Comparison of ENCODE assay signal across 31 mouse cellular contexts in genomic region chr13:30990233-30990632, GRCm38 (mm10). TPM values are rescaled to one million over a fixed set of nuclear protein-coding genes. Genes with fewer than 3 reads are reported as not detected.
DNase-seq lines count a peak whose midpoint lies in the region; ATAC-seq and TF ChIP-seq lines count a peak whose summit lies in the region.
"Had no signal": no experiment of that assay in that cellular context is flagged by ENCODE, and none has a peak within 500 bp of the region (broad histone marks: within the 10 kb centered on the region; RNA-seq: fewer than 3 reads in every experiment).

No protein-coding gene starts in this region.

- 11% methylated on average over 9 of the region's 9 CpGs for WGBS in lung, embryonic 15.5 days
- WGBS in lung, embryonic 16.5 days = 18% methylated on average over 9 of the region's 9 CpGs
- WGBS in small intestine, adult 2 months = 33% methylated on average over 9 of the region's 9 CpGs
- 89% methylated on average over 9 of the region's 9 CpGs for WGBS in forebrain, embryonic 15.5 days

- H3K4me1 ChIP-seq in lung, embryonic 15.5 days = peaks cover 25% of the 10 kb centered on the region
- H3K4me1 ChIP-seq in lung, embryonic 16.5 days (replicated peaks; ENCODE audit: control insufficient read depth, insufficient read depth, low read length) = peaks cover 13% of the 10 kb centered on the region
- H3K4me1 ChIP-seq in small intestine, adult 2 months (ENCODE audit: control insufficient read depth, insufficient read depth, insufficient read length, low read length) = no peaks in the 10 kb centered on the region; the same call in 1 of the 2 replicates
- peaks cover 10% of the 10 kb centered on the region for H3K4me1 ChIP-seq in forebrain, embryonic 15.5 days

- no peak for TF ChIP-seq CTCF in small intestine, adult 2 months (IDR thresholded peaks at IDR 0.05; ENCODE audit: extremely low read depth, insufficient read length, insufficient replicate concordance, low read depth, low read length)

- no peak overlapping the region for H3K4me3 ChIP-seq in lung, embryonic 15.5 days
- no peak overlapping the region for H3K4me3 ChIP-seq in lung, embryonic 16.5 days (ENCODE audit: low read length)
- H3K4me3 ChIP-seq in small intestine, adult 2 months (ENCODE audit: low read depth, low read length) = no peak overlapping the region
- H3K4me3 ChIP-seq in forebrain, embryonic 15.5 days = no peak overlapping the region
- H3K4me3 ChIP-seq: forebrain, embryonic 12.5 days; gastrocnemius, adult 2 months; heart, embryonic 10.5 days; hindbrain, embryonic 15.5 days; limb, embryonic 13.5 days; liver, embryonic 12.5 days had no signal

- no peaks in the 10 kb centered on the region for H3K9me3 ChIP-seq in lung, embryonic 15.5 days
- H3K9me3 ChIP-seq in lung, embryonic 16.5 days (ENCODE audit: control insufficient read depth, low read length) = no peaks in the 10 kb centered on the region
- no peaks in the 10 kb centered on the region for H3K9me3 ChIP-seq in forebrain, embryonic 15.5 days
- H3K9me3 ChIP-seq: forebrain, embryonic 12.5 days; heart, embryonic 10.5 days; hindbrain, embryonic 15.5 days; limb, embryonic 13.5 days; liver, embryonic 12.5 days had no signal

- TF ChIP-seq POLR2A in small intestine, adult 2 months (IDR thresholded peaks at IDR 0.05; ENCODE audit: low read depth, low read length) = no peak

- H3K27ac ChIP-seq in lung, embryonic 15.5 days = 0 out of 2 replicates have a peak overlapping the region, but pooled peaks have one; percentile 12
- H3K27ac ChIP-seq in lung, embryonic 16.5 days (ENCODE audit: low read length) = peak overlapping the region; percentile 43
- H3K27ac ChIP-seq in small intestine, adult 2 months (ENCODE audit: insufficient read depth, low read depth, low read length) = 0 out of 2 replicates have a peak overlapping the region, but pooled peaks have one; percentile 26
- H3K27ac ChIP-seq in forebrain, embryonic 15.5 days (replicated peaks) = no peak overlapping the region
- H3K27ac ChIP-seq: forebrain, embryonic 12.5 days; gastrocnemius, adult 2 months; heart, embryonic 10.5 days; hindbrain, embryonic 15.5 days; limb, embryonic 13.5 days; liver, embryonic 12.5 days; macrophage had no signal

- H3K4me2 ChIP-seq in lung, embryonic 15.5 days = no peak overlapping the region
- no peak overlapping the region for H3K4me2 ChIP-seq in lung, embryonic 16.5 days (ENCODE audit: low read depth, low read length)
- H3K4me2 ChIP-seq in forebrain, embryonic 15.5 days (replicated peaks) = no peak overlapping the region
- H3K4me2 ChIP-seq: forebrain, embryonic 12.5 days; hindbrain, embryonic 15.5 days; limb, embryonic 13.5 days; liver, embryonic 12.5 days had no signal

- no peak overlapping the region for H3K9ac ChIP-seq in lung, embryonic 15.5 days
- no peak overlapping the region for H3K9ac ChIP-seq in lung, embryonic 16.5 days (ENCODE audit: low read length)
- no peak overlapping the region for H3K9ac ChIP-seq in forebrain, embryonic 15.5 days (replicated peaks)
- H3K9ac ChIP-seq: forebrain, embryonic 12.5 days; hindbrain, embryonic 15.5 days; limb, embryonic 13.5 days; liver, embryonic 12.5 days had no signal

- no peaks in the 10 kb centered on the region for H3K36me3 ChIP-seq in lung, embryonic 15.5 days
- no peaks in the 10 kb centered on the region for H3K36me3 ChIP-seq in lung, embryonic 16.5 days (ENCODE audit: control insufficient read depth, insufficient read depth, low read length)
- no peaks in the 10 kb centered on the region for H3K36me3 ChIP-seq in small intestine, adult 2 months (ENCODE audit: control insufficient read depth, insufficient read depth, low read length)
- no peaks in the 10 kb centered on the region for H3K36me3 ChIP-seq in forebrain, embryonic 15.5 days
- H3K36me3 ChIP-seq: forebrain, embryonic 12.5 days; heart, embryonic 10.5 days; hindbrain, embryonic 15.5 days; limb, embryonic 13.5 days; liver, embryonic 12.5 days had no signal

- peak; percentile 64; the same call in 1 of the 2 replicates for ATAC-seq in lung, embryonic 15.5 days (ENCODE audit: borderline replicate concordance, extremely low read depth, low FRiP score, low TSS enrichment)
- peak; percentile 60 for ATAC-seq in lung, embryonic 16.5 days (ENCODE audit: low read depth)
- ATAC-seq in forebrain, embryonic 15.5 days (replicated peaks) = no peak
- no peak for ATAC-seq in cerebellum, adult (ENCODE audit: insufficient number of reproducible peaks, low FRiP score, low TSS enrichment)
- ATAC-seq: activated CD4-positive, CD25-positive, alpha-beta regulatory T cell, adult 4 months; liver, embryonic 12.5 days had no signal

- no peak for DNase-seq in lung, postnatal 25 days (ENCODE audit: low spot score)
- DNase-seq in heart, adult 18-20 months = no peak
- DNase-seq: adrenal gland, postnatal 25 days; cerebellum, adult 11 months; cerebellum, adult 9-11 months; gastrocnemius, adult 2 months; kidney, adult 11 months; layer of hippocampus, adult 9-11 months had no signal

- no peaks in the 10 kb centered on the region; the same call in none of the 2 replicates for H3K27me3 ChIP-seq in lung, embryonic 15.5 days
- H3K27me3 ChIP-seq in lung, embryonic 16.5 days (ENCODE audit: control insufficient read depth, insufficient read depth, low read depth, low read length) = no peaks in the 10 kb centered on the region; the same call in none of the 2 replicates
- H3K27me3 ChIP-seq in small intestine, adult 2 months (ENCODE audit: control insufficient read depth, insufficient read depth, low read length) = no peaks in the 10 kb centered on the region
- H3K27me3 ChIP-seq in forebrain, embryonic 15.5 days = peaks cover 11% of the 10 kb centered on the region; the same call in 1 of the 2 replicates

RNA-seq across cellular contexts. Expression of gene Gm5447, which starts 16.2 kb away (rescaled TPM):
- 0.20 and 0.26 TPM in 2 replicates for polyA plus RNA-seq in lung, embryonic 15.5 days (2015; fragmentation: Nextera tagmentation; extraction: Ambion mirVana)
- polyA plus RNA-seq in lung, embryonic 16.5 days (2015; fragmentation: Nextera tagmentation; extraction: Ambion mirVana) = 0.11 and 0.21 TPM in 2 replicates
- 0.06 TPM in 1 of 2 replicates, not detected in the other for polyA plus RNA-seq in small intestine, adult 2 months (2012; rRNA removed)
- total RNA-seq in heart, adult 18-20 months (2021) = not detected
- 0.09 TPM in 1 of 2 replicates, not detected in the other for polyA plus RNA-seq in forebrain, embryonic 15.5 days (2015; fragmentation: Nextera tagmentation; extraction: Ambion mirVana)
- total RNA-seq: adrenal gland, postnatal 25 days; common myeloid progenitor, adult 5-6 weeks; gastrocnemius, adult 2 months; gastrocnemius, postnatal 4 days; hematopoietic stem cell, adult 5-6 weeks; left cerebral cortex, adult 18-20 months; left cerebral cortex, postnatal 25 days; midbrain, postnatal 0 days had no signal
- polyA plus RNA-seq: kidney, embryonic 16.5 days; large intestine, adult 2 months; limb, embryonic 13.5 days; liver, embryonic 12.5 days; macrophage; midbrain, postnatal 0 days; neural tube, embryonic 14.5 days; thymus, postnatal 0 days had no signal

RNA-seq across cellular contexts. Expression of gene Exoc2, which starts 16.3 kb away (rescaled TPM):
- 36.8 and 39.3 TPM in 2 replicates for polyA plus RNA-seq in lung, embryonic 15.5 days (2015; fragmentation: Nextera tagmentation; extraction: Ambion mirVana)
- 34.8 and 37.1 TPM in 2 replicates for polyA plus RNA-seq in lung, embryonic 16.5 days (2015; fragmentation: Nextera tagmentation; extraction: Ambion mirVana)
- 2.1 and 3.6 TPM in 2 replicates for polyA plus RNA-seq in small intestine, adult 2 months (2012; rRNA removed)
- total RNA-seq in heart, adult 18-20 months (2021) = 10 to 100 TPM; 15.3 to 17.5 TPM
- 55.8 and 56.4 TPM in 2 replicates for polyA plus RNA-seq in forebrain, embryonic 15.5 days (2015; fragmentation: Nextera tagmentation; extraction: Ambion mirVana)

RNA-seq across cellular contexts. Expression of gene Hus1b, which starts 42.7 kb away (rescaled TPM):
- polyA plus RNA-seq in lung, embryonic 15.5 days (2015; fragmentation: Nextera tagmentation; extraction: Ambion mirVana) = not detected in 2 replicates
- polyA plus RNA-seq in lung, embryonic 16.5 days (2015; fragmentation: Nextera tagmentation; extraction: Ambion mirVana) = not detected in 2 replicates
- polyA plus RNA-seq in small intestine, adult 2 months (2012; rRNA removed) = 0.10 TPM in 1 of 2 replicates, not detected in the other
- total RNA-seq in heart, adult 18-20 months (2021) = under 1 TPM; 0.22 to 0.23 TPM
- polyA plus RNA-seq in forebrain, embryonic 15.5 days (2015; fragmentation: Nextera tagmentation; extraction: Ambion mirVana) = not detected in 2 replicates
- polyA plus RNA-seq: activated CD4-positive, CD25-positive, alpha-beta regulatory T cell, adult 4 months; forebrain, embryonic 12.5 days; heart, embryonic 16.5 days; hindbrain, embryonic 15.5 days; kidney, embryonic 16.5 days; limb, embryonic 13.5 days; macrophage; midbrain, postnatal 0 days had no signal

Comparison
In these comparisons a context has a peak if more than half of its experiments do, and no peak if none do; other contexts are left out.
1. ATAC-seq: peak in lung, embryonic 15.5 days (single experiment) and lung, embryonic 16.5 days (single experiment); none in forebrain, embryonic 15.5 days (single experiment) and cerebellum, adult (single experiment).